Mouse (Mus musculus) spleen, adult 2 months (tissue): ENCODE results near the gene Lrcol1.

Experiments used
- CTCF ChIP-seq: fragments of 200-500 bp; IDR thresholded peaks from 2 replicates; pipeline ENCODE4 v1.5.1; 2011; ENCODE audit warnings: mild to moderate bottlenecking, inconsistent platforms; ENCODE audit not compliant: insufficient read depth, insufficient read length, insufficient replicate concordance; ENCODE audit errors: extremely low read depth
- POLR2A ChIP-seq: fragments of 200-500 bp; IDR thresholded peaks from 2 replicates; pipeline ENCODE4 v1.6.1; 2011; ENCODE audit warnings: low read depth, low read length, inconsistent platforms

GRCm38 (mm10) chr5:110313127-110313526 lies 31.4 kb upstream of the Lrcol1 start:
- TF ChIP-seq CTCF (no peak), POLR2A (no peak)
